In genomic region chr6:115991881-115992620, GRCm38 (mm10) we compare ENCODE assay signal across 9 mouse cellular contexts. TPM values are rescaled to one million over a fixed set of nuclear protein-coding genes. Genes with fewer than 3 reads are reported as not detected.
A peak's percentile ranks its signal among the peaks of the same experiment; 100 is the strongest.
DNase-seq lines count a peak whose midpoint lies in the region; ATAC-seq and TF ChIP-seq lines count a peak whose summit lies in the region.
"Had no signal": no experiment of that assay in that cellular context is flagged by ENCODE, and none has a peak within 500 bp of the region (broad histone marks: within the 10 kb centered on the region; RNA-seq: fewer than 3 reads in every experiment).

No protein-coding gene starts in this region.

- no peak for TF ChIP-seq POLR2A in cortical plate, adult 2 months (IDR thresholded peaks at IDR 0.05; ENCODE audit: extremely low read depth, insufficient read depth, low read length)

- peaks cover 23% of the 10 kb centered on the region for H3K27me3 ChIP-seq in heart, embryonic 12.5 days (replicated peaks)
- peaks cover 42% of the 10 kb centered on the region for H3K27me3 ChIP-seq in hindbrain, embryonic 15.5 days
- H3K27me3 ChIP-seq in midbrain, embryonic 12.5 days = peaks cover 82% of the 10 kb centered on the region
- H3K27me3 ChIP-seq: Patski had no signal

- H3K9me3 ChIP-seq in heart, embryonic 12.5 days (replicated peaks) = peaks cover 13% of the 10 kb centered on the region
- no peaks in the 10 kb centered on the region for H3K9me3 ChIP-seq in hindbrain, embryonic 15.5 days
- no peaks in the 10 kb centered on the region for H3K9me3 ChIP-seq in midbrain, embryonic 12.5 days

- H3K4me2 ChIP-seq in heart, embryonic 12.5 days = peak overlapping the region; percentile 75
- H3K4me2 ChIP-seq in hindbrain, embryonic 15.5 days = peak overlapping the region; percentile 92
- 0 out of 2 replicates have a peak overlapping the region, but pooled peaks have one; percentile 4 for H3K4me2 ChIP-seq in midbrain, embryonic 12.5 days (replicated peaks)

- H3K4me1 ChIP-seq in heart, embryonic 12.5 days (replicated peaks) = peaks cover 66% of the 10 kb centered on the region
- peaks cover 10% of the 10 kb centered on the region for H3K4me1 ChIP-seq in cortical plate, adult 2 months (ENCODE audit: control insufficient read depth, insufficient read depth, low read length)
- H3K4me1 ChIP-seq in hindbrain, embryonic 15.5 days (replicated peaks) = peaks cover 31% of the 10 kb centered on the region
- H3K4me1 ChIP-seq in midbrain, embryonic 12.5 days = peaks cover 27% of the 10 kb centered on the region

- peak overlapping the region; percentile 58 for H3K4me3 ChIP-seq in heart, embryonic 12.5 days
- H3K4me3 ChIP-seq in cortical plate, adult 2 months (ENCODE audit: insufficient read depth, low read length) = peak overlapping the region; percentile 81
- peak overlapping the region; percentile 51 for H3K4me3 ChIP-seq in hindbrain, embryonic 15.5 days
- peak overlapping the region; percentile 5; the same call in 1 of the 2 replicates for H3K4me3 ChIP-seq in midbrain, embryonic 12.5 days

- intact Hi-C loops in heart, postnatal 36 days (cut with DNase I) = no loop called here

- no peaks in the 10 kb centered on the region for H3K36me3 ChIP-seq in heart, embryonic 12.5 days
- no peaks in the 10 kb centered on the region for H3K36me3 ChIP-seq in hindbrain, embryonic 15.5 days
- no peaks in the 10 kb centered on the region for H3K36me3 ChIP-seq in midbrain, embryonic 12.5 days

- H3K9ac ChIP-seq in heart, embryonic 12.5 days = peak overlapping the region; percentile 82
- no peak overlapping the region for H3K9ac ChIP-seq in hindbrain, embryonic 15.5 days
- no peak overlapping the region for H3K9ac ChIP-seq in midbrain, embryonic 12.5 days (replicated peaks)

- no peak for ATAC-seq in heart, embryonic 12.5 days (ENCODE audit: insufficient number of reproducible peaks, low FRiP score)
- no peak for ATAC-seq in hindbrain, embryonic 15.5 days (ENCODE audit: low FRiP score, low read depth)
- no peak for ATAC-seq in midbrain, embryonic 12.5 days (ENCODE audit: low FRiP score, low read depth)
- no peak for ATAC-seq in CD4-positive, CD25-positive, alpha-beta regulatory T cell, adult 4 months

- DNase-seq in heart, postnatal 36 days = no peak
- DNase-seq in gastrocnemius, postnatal 10 days = no peak
- no peak for DNase-seq in T-cell, adult 2 months (ENCODE audit: low spot score)

- H3K27ac ChIP-seq in heart, embryonic 12.5 days (ENCODE audit: poor library complexity, severe bottlenecking) = peak overlapping the region; percentile 41
- H3K27ac ChIP-seq in cortical plate, adult 2 months (ENCODE audit: insufficient read depth, low read length) = peak overlapping the region; percentile 60
- no peak overlapping the region for H3K27ac ChIP-seq in hindbrain, embryonic 15.5 days (replicated peaks)
- H3K27ac ChIP-seq in midbrain, embryonic 12.5 days (replicated peaks) = no peak overlapping the region

- WGBS in heart, embryonic 12.5 days = 36% methylated on average over 10 of the region's 10 CpGs
- 31% methylated on average over 10 of the region's 10 CpGs for WGBS in hindbrain, embryonic 15.5 days
- WGBS in midbrain, embryonic 12.5 days = 35% methylated on average over 10 of the region's 10 CpGs

- no peak for TF ChIP-seq CTCF in cortical plate, adult 2 months (IDR thresholded peaks at IDR 0.05; ENCODE audit: extremely low read depth, insufficient read depth, low read length)

RNA-seq across cellular contexts. Expression of gene Plxnd1, which starts 2.8 kb away (rescaled TPM):
- 60.8 and 80.5 TPM in 2 replicates for polyA plus RNA-seq in heart, embryonic 12.5 days (2016; fragmentation: Nextera tagmentation; extraction: Ambion mirVana)
- 10 to 100 TPM; 69.9 to 74.6 TPM for total RNA-seq in heart, postnatal 36 days (2021)
- polyA plus RNA-seq in cortical plate, adult 2 months (2012; rRNA removed) = 103 and 115 TPM in 2 replicates
- 10.8 and 12.7 TPM in 2 replicates for polyA plus RNA-seq in hindbrain, embryonic 15.5 days (2015; fragmentation: Nextera tagmentation; extraction: Ambion mirVana)
- polyA plus RNA-seq in midbrain, embryonic 12.5 days (2016; fragmentation: Nextera tagmentation; extraction: Ambion mirVana) = 15.1 and 15.9 TPM in 2 replicates
- polyA plus RNA-seq in CD4-positive, CD25-positive, alpha-beta regulatory T cell, adult 4 months (2017; shearing (Covaris generic)) = 1 to 10 TPM; 4.7 to 6.2 TPM
- total RNA-seq in gastrocnemius, postnatal 10 days (2021) = 100 to 1,000 TPM in 1 of 2 experiments, 10 to 100 TPM in 1; 90.1 to 127 TPM

RNA-seq across cellular contexts. Expression of gene H1foo, which starts 47.3 kb away (rescaled TPM):
- polyA plus RNA-seq in heart, embryonic 12.5 days (2016; fragmentation: Nextera tagmentation; extraction: Ambion mirVana) = not detected in 2 replicates
- not detected for total RNA-seq in heart, postnatal 36 days (2021)
- not detected in 2 replicates for polyA plus RNA-seq in cortical plate, adult 2 months (2012; rRNA removed)
- polyA plus RNA-seq in hindbrain, embryonic 15.5 days (2015; fragmentation: Nextera tagmentation; extraction: Ambion mirVana) = not detected in 2 replicates
- not detected in 2 replicates for polyA plus RNA-seq in midbrain, embryonic 12.5 days (2016; fragmentation: Nextera tagmentation; extraction: Ambion mirVana)
- not detected for polyA plus RNA-seq in CD4-positive, CD25-positive, alpha-beta regulatory T cell, adult 4 months (2017; shearing (Covaris generic))
- total RNA-seq in gastrocnemius, postnatal 10 days (2021) = not detected
- polyA plus RNA-seq: Patski had no signal

Comparison
In these comparisons a context has a peak if more than half of its experiments do, and no peak if none do; other contexts are left out.
1. H3K27ac ChIP-seq: peak in heart, embryonic 12.5 days (single experiment) and cortical plate, adult 2 months (single experiment); none in hindbrain, embryonic 15.5 days (single experiment) and midbrain, embryonic 12.5 days (single experiment).
2. H3K4me2 ChIP-seq: peak in every context shown above with its lines; median percentile 92 in hindbrain, embryonic 15.5 days; 75 in heart, embryonic 12.5 days; 4 in midbrain, embryonic 12.5 days.
3. H3K4me3 ChIP-seq: peak in every context shown above with its lines; median percentile 81 in cortical plate, adult 2 months; 58 in heart, embryonic 12.5 days; 51 in hindbrain, embryonic 15.5 days; 5 in midbrain, embryonic 12.5 days.